Mouse (Mus musculus) stomach, postnatal 0 days (tissue): ENCODE results near the gene Slc4a11. TPM values are rescaled to one million over a fixed set of nuclear protein-coding genes. Genes with fewer than 3 reads are reported as not detected.

ENCODE experiments used
- ATAC-seq: fragments of 200-750 bp; cut with Nextera tagmentation; 2 replicates; pipeline ENCODE4 v1.8.0; 2017; ENCODE audit not compliant: low FRiP score, low TSS enrichment
- DNase-seq: peaks from one replicate; pipeline ENCODE4 v3.0.0-alpha.2; 2016; ENCODE audit warnings: low spot score
- H3K27ac ChIP-seq: fragments of 300-500 bp; sonication (generic); replicated peaks from 2 replicates; pipeline ENCODE4 v1.5.1; 2014; ENCODE audit warnings: mild to moderate bottlenecking, control low read depth
- H3K27me3 ChIP-seq: fragments of 300-500 bp; sonication (generic); 2 replicates; pipeline ENCODE4 v1.6.1; 2014; ENCODE audit warnings: low read length; ENCODE audit not compliant: control insufficient read depth, insufficient read depth
- H3K36me3 ChIP-seq: fragments of 300-500 bp; sonication (generic); 2 replicates; pipeline ENCODE4 v1.6.1; 2014; ENCODE audit warnings: low read length, mixed read lengths; ENCODE audit not compliant: control insufficient read depth, insufficient read depth
- H3K4me1 ChIP-seq: fragments of 300-500 bp; sonication (generic); replicated peaks from 2 replicates; pipeline ENCODE4 v1.6.1; 2014; ENCODE audit warnings: antibody characterized with exemption; ENCODE audit not compliant: control insufficient read depth, insufficient read depth
- H3K4me2 ChIP-seq: fragments of 300-500 bp; sonication (generic); replicated peaks from 2 replicates; pipeline ENCODE4 v1.6.1; 2014; ENCODE audit warnings: low read depth, mild to moderate bottlenecking, control low read depth, moderate library complexity
- H3K4me3 ChIP-seq: fragments of 300-500 bp; sonication (generic); 2 replicates; pipeline ENCODE4 v1.5.1; 2014; ENCODE audit warnings: low read depth, low read length, control low read depth
- H3K9ac ChIP-seq: fragments of 300-500 bp; sonication (generic); 2 replicates; pipeline ENCODE4 v1.6.1; 2014; ENCODE audit warnings: mild to moderate bottlenecking, low read length, control low read depth, mixed read lengths
- H3K9me3 ChIP-seq: fragments of 300-500 bp; sonication (generic); 2 replicates; pipeline ENCODE4 v1.6.1; 2016; ENCODE audit warnings: low read length; ENCODE audit not compliant: control insufficient read depth
- CTCF ChIP-seq: IDR thresholded peaks from 2 replicates; pipeline ENCODE4 v1.5.1; 2016; ENCODE audit warnings: antibody characterized with exemption, low read depth, mild to moderate bottlenecking, moderate library complexity
- EP300 ChIP-seq: optimal IDR thresholded peaks from 2 replicates; pipeline ENCODE3; 2016; ENCODE audit warnings: antibody characterized with exemption
- WGBS: fragments of 180-500 bp; shearing (Covaris S2); extraction: QIAGEN DNeasy Blood & Tissue Kit; methylation state at CpG from one replicate; pipeline ENCODE4 v1.1.7; 2014; 5-methylcytosine and 5-hydroxymethylcytosine counted together
- polyA plus RNA-seq: library from polyadenylated mRNA; unstranded; fragments of >200 nt; fragmentation: Nextera tagmentation; extraction: Ambion mirVana; gene quantifications from 2 replicates; pipeline ENCODE4 v1.2.1, GENCODE M21; 2015

Gene Slc4a11
- polyA plus RNA-seq, 1 experiment from 2014 or later = 0.27 TPM

GRCm38 (mm10) chr2:130638101-130638611 is 59.2 kb downstream of the Slc4a11 start:
- Histone ChIP-seq H3K4me1 (0 out of 2 replicates have a peak, but pooled peaks cover 2% of the 10 kb centered on the region), H3K9me3 (no peaks in the 10 kb centered on the region), H3K4me3 (0 out of 2 replicates have a peak overlapping the region, but pooled peaks have one; percentile 16), H3K27ac (peak overlapping the region; percentile 83), H3K36me3 (no peaks in the 10 kb centered on the region; the same call in 1 of the 2 replicates), H3K27me3 (no peaks in the 10 kb centered on the region), H3K9ac (peak overlapping the region; percentile 39; the same call in 1 of the 2 replicates), H3K4me2 (peak overlapping the region; percentile 38)
- TF ChIP-seq CTCF (no peak; the same call in 1 of the 2 replicates), EP300 (no peak)
- ATAC-seq (peak; percentile 85), DNase-seq (peak; percentile 92)
- 28% methylated on average over 16 of the region's 16 CpGs for WGBS

- DNase-seq = peak; percentile 37
- Histone ChIP-seq H3K9me3 (no peaks in the 10 kb centered on the region), H3K27ac (no peak overlapping the region), H3K27me3 (no peaks in the 10 kb centered on the region), H3K4me1 (0 out of 2 replicates have a peak, but pooled peaks cover 2% of the 10 kb centered on the region), H3K36me3 (no peaks in the 10 kb centered on the region; the same call in 1 of the 2 replicates), H3K9ac (no peak overlapping the region), H3K4me3 (no peak overlapping the region), H3K4me2 (no peak overlapping the region)
- WGBS = 54% methylated on average over 21 of the region's 21 CpGs
- no peak for ATAC-seq
- TF ChIP-seq EP300 (no peak), CTCF (no peak)
Observed at GRCm38 (mm10) chr2:130635847-130636246, 61.5 kb downstream of the Slc4a11 start.

GRCm38 (mm10) chr2:130634739-130635411 is 62.4 kb downstream of the Slc4a11 start:
- H3K36me3 ChIP-seq = no peaks in the 10 kb centered on the region; the same call in 1 of the 2 replicates
- DNase-seq (peak; percentile 46), ATAC-seq (no peak)
- no peak overlapping the region for H3K27ac ChIP-seq
- H3K4me2 ChIP-seq = peak overlapping the region; percentile 69
- H3K4me3 ChIP-seq = peak overlapping the region; percentile 38
- H3K4me1 ChIP-seq = 0 out of 2 replicates have a peak, but pooled peaks cover 2% of the 10 kb centered on the region
- 12% methylated on average over 37 of the region's 38 CpGs for WGBS
- H3K9me3 ChIP-seq = no peaks in the 10 kb centered on the region
- peak overlapping the region; percentile 57 for H3K9ac ChIP-seq
- no peaks in the 10 kb centered on the region for H3K27me3 ChIP-seq
- TF ChIP-seq CTCF (peak; percentile 65), EP300 (no peak)

Other genes starting within 250 kb of the Slc4a11 start
- gene Ptpra, start 247.2 kb downstream of the Slc4a11 start, polyA plus RNA-seq = 45.1 and 45.7 TPM in 2 replicates
- 74.6 and 76.3 TPM in 2 replicates for gene Mrps26, start 133.8 kb downstream of the Slc4a11 start, polyA plus RNA-seq
- gene Oxt, start 121.3 kb downstream of the Slc4a11 start, polyA plus RNA-seq = not detected in 2 replicates
- gene Avp, start 115.0 kb downstream of the Slc4a11 start, polyA plus RNA-seq = 0.23 and 0.36 TPM in 2 replicates
- 6.5 and 6.7 TPM in 2 replicates for gene Fastkd5, start 67.5 kb downstream of the Slc4a11 start, polyA plus RNA-seq
- gene Ubox5, start 67.5 kb downstream of the Slc4a11 start, polyA plus RNA-seq = 3.8 and 4.1 TPM in 2 replicates
- gene Lzts3, start 54.7 kb downstream of the Slc4a11 start, polyA plus RNA-seq = 2.9 and 3.1 TPM in 2 replicates
- 84.3 and 85.0 TPM in 2 replicates for gene Ddrgk1, start 32.9 kb downstream of the Slc4a11 start, polyA plus RNA-seq
- 56.2 and 58.6 TPM in 2 replicates for gene Itpa, start 29.9 kb downstream of the Slc4a11 start, polyA plus RNA-seq
- gene 4930402H24Rik, start 208.9 kb upstream of the Slc4a11 start, polyA plus RNA-seq = 10.0 and 11.2 TPM in 2 replicates
- 3.7 and 3.8 TPM in 2 replicates for gene Atrn, start 209.0 kb upstream of the Slc4a11 start, polyA plus RNA-seq